Mouse (Mus musculus): Measurements from ENCODE around the gene Ano1. TPM values are rescaled to one million over a fixed set of nuclear protein-coding genes. Genes with fewer than 3 reads are reported as not detected.

Ano1 gene
- polyA plus RNA-seq, 1 experiment, result 7.4 TPM

- Histone ChIP-seq H3K36me3 (ENCODE audit: control insufficient read depth, insufficient read depth, low read length) (no peaks in the 10 kb centered on the region), H3K27me3 (ENCODE audit: control insufficient read depth, insufficient read depth, low read length) (no peaks in the 10 kb centered on the region), H3K4me1 (ENCODE audit: control insufficient read depth, insufficient read depth, insufficient read length) (no peaks in the 10 kb centered on the region), H3K4me3 (ENCODE audit: extremely low read depth, insufficient read depth, insufficient read length) (no peak overlapping the region), H3K27ac (ENCODE audit: insufficient read depth, low read length) (no peak overlapping the region)
- TF ChIP-seq CTCF (IDR thresholded peaks at IDR 0.05; ENCODE audit: extremely low read depth, insufficient read depth, insufficient read length, insufficient replicate concordance) (no peak), POLR2A (IDR thresholded peaks at IDR 0.05; ENCODE audit: low read depth, low read length) (no peak)
- no peak for DNase-seq (ENCODE audit: low read depth in 1 of 2, low spot score in 2 of 2)
- WGBS, result 91% methylated on average over 2 of the region's 2 CpGs
Observed at GRCm38 (mm10) chr7:144687663-144688381, 64.0 kb downstream of the Ano1 start.

- Histone ChIP-seq H3K4me3 (ENCODE audit: extremely low read depth, insufficient read depth, insufficient read length) (no peak overlapping the region), H3K27me3 (ENCODE audit: control insufficient read depth, insufficient read depth, low read length) (no peaks in the 10 kb centered on the region), H3K36me3 (ENCODE audit: control insufficient read depth, insufficient read depth, low read length) (no peaks in the 10 kb centered on the region), H3K4me1 (ENCODE audit: control insufficient read depth, insufficient read depth, insufficient read length) (no peaks in the 10 kb centered on the region), H3K27ac (ENCODE audit: insufficient read depth, low read length) (no peak overlapping the region)
- no peak for DNase-seq (ENCODE audit: low read depth in 1 of 2, low spot score in 2 of 2)
- WGBS, result 51% methylated on average over 4 of the region's 4 CpGs
- no peak for TF ChIP-seq POLR2A (IDR thresholded peaks at IDR 0.05; ENCODE audit: low read depth, low read length)
- TF ChIP-seq CTCF (IDR thresholded peaks at IDR 0.05; ENCODE audit: extremely low read depth, insufficient read depth, insufficient read length, insufficient replicate concordance), result no peak
Observed at GRCm38 (mm10) chr7:144684947-144685346, 66.8 kb downstream of the Ano1 start.

DNA sequence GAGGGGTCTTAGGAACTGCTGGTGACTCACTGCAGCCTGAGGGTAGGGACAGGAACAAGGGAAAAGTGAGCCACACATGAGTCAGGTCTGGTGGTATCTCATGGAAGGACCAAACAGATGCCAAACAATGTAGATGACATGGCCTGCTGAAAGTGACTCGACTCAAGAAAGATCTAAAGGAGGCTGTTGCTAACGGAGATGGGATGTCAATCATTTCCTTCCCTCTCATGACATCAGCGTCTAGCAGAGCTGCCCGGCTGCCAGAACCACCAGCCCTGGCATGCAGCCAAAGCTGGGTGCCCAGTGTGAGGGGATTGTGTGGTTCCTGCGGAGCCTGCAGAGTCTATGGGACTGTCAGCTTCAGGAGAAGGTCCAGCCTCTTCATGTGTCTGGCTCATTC lies 67.3 kb downstream of the Ano1 start:
- no peak for DNase-seq (ENCODE audit: low read depth in 1 of 2, low spot score in 2 of 2)
- no peaks in the 10 kb centered on the region for H3K36me3 ChIP-seq (ENCODE audit: control insufficient read depth, insufficient read depth, low read length)
- 1% methylated on average over 5 of the region's 5 CpGs for WGBS
- H3K27me3 ChIP-seq (ENCODE audit: control insufficient read depth, insufficient read depth, low read length), result no peaks in the 10 kb centered on the region
- H3K4me1 ChIP-seq (ENCODE audit: control insufficient read depth, insufficient read depth, insufficient read length), result no peaks in the 10 kb centered on the region
- no peak overlapping the region for H3K4me3 ChIP-seq (ENCODE audit: extremely low read depth, insufficient read depth, insufficient read length)
- no peak for TF ChIP-seq POLR2A (IDR thresholded peaks at IDR 0.05; ENCODE audit: low read depth, low read length)
- TF ChIP-seq CTCF (IDR thresholded peaks at IDR 0.05; ENCODE audit: extremely low read depth, insufficient read depth, insufficient read length, insufficient replicate concordance), result no peak
- H3K27ac ChIP-seq (ENCODE audit: insufficient read depth, low read length), result no peak overlapping the region

DNA sequence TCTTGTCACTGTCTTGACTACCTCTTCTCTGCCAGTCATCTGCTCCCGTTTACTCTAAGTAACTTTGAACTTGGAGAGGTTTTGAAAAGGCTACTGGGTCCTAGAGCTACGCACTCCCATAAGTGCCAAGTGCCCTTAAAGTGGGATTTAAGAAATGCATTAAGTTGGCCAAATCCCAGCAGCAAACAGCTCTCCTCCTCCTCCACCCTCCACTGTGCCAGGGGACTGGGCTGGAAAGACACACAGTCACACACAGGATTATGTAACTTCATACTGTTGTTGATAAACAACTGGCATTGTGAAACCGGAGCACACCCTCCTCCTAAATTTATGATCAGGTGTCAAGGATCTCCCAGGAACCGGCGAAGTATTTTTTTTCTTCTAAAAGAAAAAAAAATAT lies 71.7 kb downstream of the Ano1 start:
- Histone ChIP-seq H3K27me3 (ENCODE audit: control insufficient read depth, insufficient read depth, low read length) (no peaks in the 10 kb centered on the region), H3K36me3 (ENCODE audit: control insufficient read depth, insufficient read depth, low read length) (no peaks in the 10 kb centered on the region), H3K4me3 (ENCODE audit: extremely low read depth, insufficient read depth, insufficient read length) (no peak overlapping the region), H3K4me1 (ENCODE audit: control insufficient read depth, insufficient read depth, insufficient read length) (no peaks in the 10 kb centered on the region), H3K27ac (ENCODE audit: insufficient read depth, low read length) (no peak overlapping the region)
- no peak for DNase-seq (ENCODE audit: low read depth in 1 of 2, low spot score in 2 of 2)
- TF ChIP-seq CTCF (IDR thresholded peaks at IDR 0.05; ENCODE audit: extremely low read depth, insufficient read depth, insufficient read length, insufficient replicate concordance) (no peak), POLR2A (IDR thresholded peaks at IDR 0.05; ENCODE audit: low read depth, low read length) (no peak)
- 86% methylated on average over 5 of the region's 5 CpGs for WGBS

DNA sequence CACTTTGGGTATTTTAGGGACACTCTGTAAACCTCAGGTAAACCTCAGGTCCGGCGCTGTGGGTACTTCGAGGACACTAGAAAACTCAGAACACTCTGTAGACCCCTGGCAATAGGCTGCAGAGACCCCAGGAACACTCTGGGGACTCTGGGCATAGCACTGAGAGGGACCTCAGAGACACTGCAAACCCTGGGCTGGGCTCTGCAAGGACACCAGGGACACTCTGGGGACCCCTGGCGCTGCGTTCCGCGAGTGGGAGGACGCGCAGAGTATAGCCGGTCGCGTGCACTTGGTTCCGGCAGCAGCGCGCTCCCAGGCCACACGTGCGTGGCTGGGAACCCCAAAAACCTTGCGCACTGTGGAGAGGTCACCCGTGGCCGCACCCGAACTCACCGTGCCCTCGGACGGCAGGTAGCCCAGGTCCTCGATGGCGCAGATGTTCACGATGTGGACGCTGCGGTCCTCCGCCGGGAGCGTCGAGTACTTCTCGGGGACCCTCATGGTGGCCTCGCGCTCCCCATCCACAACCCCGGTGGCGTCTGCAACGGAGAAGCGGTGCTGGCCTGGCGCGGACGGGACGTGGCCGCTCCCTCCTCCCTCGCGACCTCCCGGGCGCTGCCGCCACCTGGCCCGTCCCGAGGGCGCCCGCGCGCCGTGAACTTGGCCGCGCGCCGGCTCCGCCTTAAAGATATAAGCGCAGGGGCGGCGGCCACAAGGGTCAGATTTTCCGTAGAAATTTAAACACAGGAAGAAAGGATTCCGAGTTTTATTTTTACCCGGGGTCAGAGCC lies 73.3 kb downstream of the Ano1 start:
- no peak for TF ChIP-seq CTCF (IDR thresholded peaks at IDR 0.05; ENCODE audit: extremely low read depth, insufficient read depth, insufficient read length, insufficient replicate concordance)
- TF ChIP-seq POLR2A (IDR thresholded peaks at IDR 0.05; ENCODE audit: low read depth, low read length), result no peak
- DNase-seq (ENCODE audit: low read depth in 1 of 2, low spot score in 2 of 2), result no peak
- WGBS, result 10% methylated on average over 68 of the region's 68 CpGs
- Histone ChIP-seq H3K27ac (ENCODE audit: insufficient read depth, low read length) (no peak overlapping the region), H3K27me3 (ENCODE audit: control insufficient read depth, insufficient read depth, low read length) (no peaks in the 10 kb centered on the region), H3K4me3 (ENCODE audit: extremely low read depth, insufficient read depth, insufficient read length) (no peak overlapping the region), H3K36me3 (ENCODE audit: control insufficient read depth, insufficient read depth, low read length) (no peaks in the 10 kb centered on the region), H3K4me1 (ENCODE audit: control insufficient read depth, insufficient read depth, insufficient read length) (no peaks in the 10 kb centered on the region)

GRCm38 (mm10) chr7:144677341-144678086 lies 74.3 kb downstream of the Ano1 start:
- WGBS, result 79% methylated on average over 12 of the region's 12 CpGs
- H3K4me1 ChIP-seq (ENCODE audit: control insufficient read depth, insufficient read depth, insufficient read length), result no peaks in the 10 kb centered on the region
- no peak overlapping the region for H3K4me3 ChIP-seq (ENCODE audit: extremely low read depth, insufficient read depth, insufficient read length)
- H3K27ac ChIP-seq (ENCODE audit: insufficient read depth, low read length), result no peak overlapping the region
- no peaks in the 10 kb centered on the region for H3K27me3 ChIP-seq (ENCODE audit: control insufficient read depth, insufficient read depth, low read length)
- TF ChIP-seq CTCF (IDR thresholded peaks at IDR 0.05; ENCODE audit: extremely low read depth, insufficient read depth, insufficient read length, insufficient replicate concordance), result no peak
- TF ChIP-seq POLR2A (IDR thresholded peaks at IDR 0.05; ENCODE audit: low read depth, low read length), result no peak
- H3K36me3 ChIP-seq (ENCODE audit: control insufficient read depth, insufficient read depth, low read length), result no peaks in the 10 kb centered on the region
- no peak for DNase-seq (ENCODE audit: low read depth in 1 of 2, low spot score in 2 of 2)

Measured in spleen, adult 2 months (tissue).